Mouse (Mus musculus) adrenal gland, postnatal 14 days (tissue): ENCODE results near the gene Msrb2. TPM values are rescaled to one million over a fixed set of nuclear protein-coding genes. Genes with fewer than 3 reads are reported as not detected.

Experiments used
- DNase-seq: peaks from one replicate; pipeline ENCODE4 v3.0.0; 2021; ENCODE audit warnings: mixed read lengths
- total RNA-seq: library from RNA; stranded (reverse); gene quantifications from 2 replicates; pipeline ENCODE4 v1.2.3, GENCODE M21; 2021

Msrb2 gene
- total RNA-seq, 1 experiment from 2014 or later = 31.1 TPM

DNA sequence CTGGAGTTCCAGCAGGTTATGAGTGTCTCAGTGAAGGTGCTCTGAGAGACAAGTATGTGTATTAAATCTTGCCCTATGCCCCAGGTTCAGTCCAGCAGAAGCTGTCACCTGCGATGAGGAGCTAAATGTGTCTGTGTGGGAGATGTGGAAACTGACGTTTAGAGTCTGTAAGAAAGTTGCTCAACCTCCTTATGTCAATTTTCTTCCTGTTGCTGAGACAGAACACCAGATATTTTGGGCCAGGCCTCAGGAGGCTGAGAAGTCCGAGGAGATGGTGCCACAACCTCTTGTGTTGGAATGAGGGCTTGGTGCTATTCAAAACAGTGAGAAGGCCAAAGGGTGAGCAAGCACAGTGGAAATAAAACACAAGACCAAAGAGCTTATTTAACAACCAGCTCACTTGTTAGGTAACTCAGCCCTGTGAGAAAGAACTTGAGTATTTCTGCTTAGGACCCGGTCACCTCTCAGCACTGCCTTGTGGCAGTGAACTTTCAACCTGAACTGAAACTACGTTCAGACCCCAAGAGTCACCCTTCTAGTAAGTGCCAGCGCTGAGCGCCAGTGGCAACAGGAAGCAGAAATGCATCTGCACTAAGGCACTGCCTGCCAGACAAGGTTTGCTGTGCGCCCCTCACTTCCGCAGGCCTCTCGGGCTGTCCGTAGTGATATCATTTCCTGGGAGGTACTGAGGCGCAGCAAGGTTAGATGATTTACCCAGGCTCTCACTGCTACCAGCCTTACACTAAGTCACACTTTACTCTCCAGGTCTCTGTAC is 17.3 kb downstream of the Msrb2 start:
- DNase-seq = peak; percentile 19

DNA sequence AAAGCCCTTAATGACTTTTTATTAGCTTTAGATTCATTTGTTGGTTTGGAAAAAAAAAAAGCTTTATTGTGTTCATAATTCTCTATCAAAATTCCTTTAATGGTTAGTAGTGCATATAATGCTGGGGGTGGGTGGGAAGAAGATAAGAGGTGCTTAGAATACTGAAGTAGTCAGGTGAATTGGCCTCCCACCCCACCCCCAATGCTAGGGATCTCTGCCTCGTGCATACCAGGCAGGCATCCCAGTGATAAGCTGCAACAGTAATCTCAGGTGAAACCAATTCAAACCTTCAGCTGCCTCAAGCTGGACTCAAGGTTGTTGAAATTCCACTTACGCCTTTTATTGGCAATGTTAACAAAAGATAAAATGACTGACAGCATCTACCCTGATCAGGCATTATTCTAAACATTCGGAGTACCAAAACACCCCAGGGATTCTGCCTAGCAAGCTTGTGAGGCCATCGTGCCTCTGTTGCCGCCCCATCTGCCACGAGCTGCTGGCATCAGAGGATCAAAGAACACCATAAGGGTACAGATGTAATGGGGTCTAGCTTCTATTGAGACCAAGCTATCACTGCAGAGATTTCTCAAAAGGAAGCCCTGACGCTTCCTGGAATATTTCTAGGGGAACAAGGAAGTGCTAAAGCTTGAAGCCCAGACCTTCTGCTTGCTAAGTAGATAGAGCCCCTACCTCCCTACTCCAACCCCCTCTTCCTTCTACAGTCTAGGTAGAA is 19.3 kb downstream of the Msrb2 start:
- no peak for DNase-seq

DNA sequence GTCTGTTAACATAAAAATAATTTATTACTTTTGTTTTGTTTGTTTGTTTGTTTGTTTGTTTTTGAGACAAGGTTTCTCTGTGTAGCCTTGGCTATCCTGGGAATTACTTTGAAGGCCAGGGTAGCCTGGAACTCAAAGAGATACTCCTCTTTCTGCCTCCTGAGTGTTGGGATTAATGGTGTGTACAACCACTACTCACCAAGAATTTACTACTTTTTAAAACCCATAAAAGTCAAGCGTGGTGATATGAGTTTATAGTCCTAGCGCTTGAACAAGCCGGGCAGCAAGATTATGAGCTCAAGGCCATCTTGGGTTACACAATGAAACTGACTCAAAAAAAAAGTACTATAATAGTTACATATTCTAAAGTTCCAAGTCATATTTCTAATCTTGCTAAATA is 20.4 kb downstream of the Msrb2 start:
- no peak for DNase-seq

DNA sequence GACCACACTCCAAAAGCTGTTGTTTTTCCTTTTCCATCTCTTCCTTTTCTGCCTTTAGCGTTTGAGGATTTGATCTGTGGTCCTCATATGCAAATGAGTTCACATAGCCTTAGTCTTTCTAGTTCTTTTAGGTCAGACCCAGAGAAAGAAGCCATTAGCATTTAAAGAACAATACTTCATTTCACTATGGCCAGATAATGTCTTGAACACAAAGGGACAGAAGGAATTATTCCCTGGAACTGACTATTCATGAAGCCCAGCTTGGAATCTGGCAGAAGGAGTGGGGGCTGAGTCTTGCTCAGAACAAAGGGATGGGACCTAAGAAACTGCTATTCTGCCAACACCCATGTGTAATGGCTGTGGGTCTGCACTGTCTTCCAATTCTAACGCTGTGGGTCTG is 21.6 kb downstream of the Msrb2 start:
- no peak for DNase-seq

DNA sequence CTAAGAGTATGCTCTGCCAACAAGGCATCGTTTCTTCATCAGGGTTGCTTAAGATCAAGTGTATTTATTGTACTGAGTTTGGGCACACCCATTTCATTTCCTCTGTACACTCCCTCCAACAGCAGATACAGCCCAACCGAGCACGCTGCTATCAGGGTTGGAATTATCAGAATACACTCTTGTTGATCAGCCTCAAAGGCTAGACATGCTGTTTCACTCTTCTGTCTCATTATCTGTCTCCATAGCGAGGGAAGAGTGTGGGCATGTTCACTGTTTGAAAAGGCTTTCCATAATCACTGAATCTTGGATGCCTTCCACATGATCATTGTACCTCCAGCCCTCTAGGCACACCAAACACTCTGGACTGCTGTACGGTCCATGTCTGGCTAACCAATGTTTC is 34.2 kb downstream of the Msrb2 start:
- no peak for DNase-seq

DNA sequence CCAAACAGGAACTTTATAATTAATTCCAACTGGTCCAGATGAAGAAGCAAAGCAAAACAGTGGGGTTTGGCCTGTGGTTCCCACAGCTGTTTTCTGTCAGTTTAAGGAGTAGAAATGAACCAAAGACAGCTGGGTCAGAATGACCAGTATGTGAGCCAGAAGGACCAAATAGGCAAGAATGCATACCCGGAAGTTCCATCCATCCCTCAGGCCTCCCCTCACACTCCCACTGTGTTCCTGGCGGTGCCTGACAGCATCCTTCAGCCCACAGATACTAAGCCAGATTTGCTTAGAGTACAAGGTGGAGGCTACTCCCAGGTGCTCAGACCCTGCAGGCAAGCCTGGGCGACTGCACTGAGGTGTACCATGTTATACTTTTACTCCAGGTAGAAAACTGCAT is 35.3 kb downstream of the Msrb2 start:
- DNase-seq = no peak

DNA sequence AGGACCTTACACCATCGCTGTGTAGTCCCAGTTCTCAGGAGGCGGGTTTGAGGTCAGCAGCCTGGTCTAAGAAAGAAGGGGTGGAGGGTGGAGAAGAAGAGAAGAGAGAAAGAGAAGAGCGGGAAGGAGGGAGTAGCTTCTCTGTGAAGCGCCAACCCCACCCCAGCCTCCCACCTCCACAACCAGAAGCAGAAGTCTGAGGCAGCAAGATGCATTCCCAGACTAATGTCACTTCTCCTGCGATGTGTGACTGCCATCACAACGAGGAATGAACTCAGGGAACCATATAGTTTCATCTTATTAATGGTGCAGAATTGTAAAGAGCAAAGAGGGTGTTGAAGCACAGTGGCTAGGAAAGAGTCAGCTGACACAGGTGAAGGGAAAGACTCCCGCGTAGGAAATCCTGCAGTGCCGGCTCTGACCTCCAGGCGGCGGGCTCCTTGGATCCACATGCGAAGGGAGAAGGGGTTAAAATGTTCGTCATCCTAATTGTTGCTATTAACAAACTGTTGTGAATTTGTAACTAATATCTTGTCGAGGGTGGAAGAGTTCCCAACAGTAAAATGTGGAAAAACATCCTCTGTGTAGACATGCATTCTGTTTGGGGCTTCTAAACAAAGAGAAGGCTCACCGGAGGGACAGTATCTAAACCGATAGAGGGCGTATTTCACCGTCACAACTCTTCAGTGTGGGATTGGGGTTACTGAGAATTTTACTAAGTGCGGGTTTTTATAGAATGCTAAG is 43.2 kb downstream of the Msrb2 start:
- DNase-seq = peak; percentile 67

DNA sequence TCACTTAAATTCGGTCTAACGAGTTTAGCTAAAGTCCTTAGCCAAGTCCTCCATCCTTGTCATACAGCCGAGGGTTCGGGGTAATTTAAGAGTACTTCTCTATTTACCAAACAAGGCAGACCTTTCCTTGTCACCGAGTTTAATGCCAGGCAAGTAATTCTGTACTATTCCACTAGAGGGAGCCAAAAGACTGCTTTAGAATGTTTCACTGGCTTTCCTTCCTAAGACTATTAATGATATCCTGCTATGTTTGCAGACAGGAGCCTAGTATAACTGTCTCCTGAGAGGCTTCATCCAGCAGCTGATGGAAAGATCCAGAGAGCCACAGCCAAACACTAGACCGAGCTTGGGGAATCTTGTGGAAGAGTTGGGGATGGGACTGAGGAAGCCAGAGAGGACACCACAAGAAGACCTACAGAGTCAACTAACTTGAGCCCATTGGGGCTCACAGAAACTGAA is 43.9 kb downstream of the Msrb2 start:
- peak; percentile 35 for DNase-seq

DNA sequence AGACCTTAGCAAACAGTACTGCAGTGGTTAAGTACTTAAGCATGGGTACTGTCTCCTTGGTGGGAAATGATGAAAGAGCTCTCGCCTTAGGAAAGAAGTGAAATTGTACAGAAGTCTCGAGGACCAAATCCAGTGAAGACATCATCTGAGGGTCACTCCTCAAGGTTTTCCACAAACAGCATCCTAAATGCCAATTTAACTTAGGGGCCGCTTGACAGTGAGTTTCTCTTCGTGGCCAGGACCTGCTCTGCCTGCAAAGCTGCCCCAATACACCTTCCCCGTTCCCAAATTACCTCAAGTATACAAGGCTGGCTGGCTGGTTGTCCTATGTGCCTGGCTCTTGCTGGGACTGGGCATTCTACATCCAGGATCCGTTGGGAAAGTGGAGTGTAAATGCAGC is 44.8 kb downstream of the Msrb2 start:
- no peak for DNase-seq

DNA sequence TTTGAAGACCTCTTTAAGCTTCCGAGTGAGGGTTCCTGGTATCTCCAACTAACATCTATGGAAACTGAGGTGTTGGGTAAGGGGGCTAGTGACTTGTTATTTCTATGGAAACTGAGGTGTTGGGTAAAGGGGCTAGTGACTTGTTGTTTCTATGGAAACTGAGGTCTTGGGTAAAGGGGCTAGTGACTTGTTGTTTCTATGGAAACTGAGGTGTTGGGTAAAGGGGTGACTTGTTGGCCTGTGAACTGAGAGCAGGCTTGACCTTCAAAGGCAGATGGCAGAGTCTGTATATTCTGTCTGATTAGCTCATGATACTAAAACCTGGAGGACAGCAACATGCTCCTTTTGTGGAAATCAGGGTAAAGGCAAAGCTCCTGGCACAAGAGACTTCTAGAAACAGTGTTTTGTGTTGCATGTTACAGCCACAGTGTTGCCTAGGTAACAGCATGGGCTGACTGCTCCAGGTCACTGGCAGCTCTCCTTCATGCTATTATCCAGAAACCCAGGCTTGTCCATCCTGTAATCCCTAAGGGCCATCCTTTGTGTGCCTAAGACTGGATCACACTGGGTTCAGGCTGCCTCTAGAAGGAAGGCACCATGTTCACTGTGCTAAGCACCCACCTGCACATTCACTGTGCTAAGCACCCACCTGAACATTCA is 48.6 kb downstream of the Msrb2 start:
- DNase-seq = no peak

DNA sequence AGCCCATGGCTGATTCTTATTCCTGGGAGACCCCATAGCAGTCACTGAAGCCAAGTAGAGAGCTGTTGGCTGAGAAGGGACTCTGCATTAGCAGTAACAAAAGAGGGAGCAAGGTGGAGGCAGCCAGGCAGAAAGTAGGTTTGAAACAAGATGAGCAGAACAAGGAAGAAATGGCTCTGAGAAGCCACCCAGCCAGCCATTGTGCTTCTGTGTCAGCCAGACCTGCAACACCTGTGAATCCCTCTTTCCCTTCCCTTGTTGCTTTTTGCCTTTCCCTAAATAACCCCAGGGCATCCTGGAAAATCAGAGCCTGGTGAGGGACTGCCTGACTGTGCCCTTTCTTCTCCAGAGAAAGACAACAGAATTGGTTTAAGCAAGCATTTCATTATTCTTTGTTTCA is 51.0 kb downstream of the Msrb2 start:
- no peak for DNase-seq

DNA sequence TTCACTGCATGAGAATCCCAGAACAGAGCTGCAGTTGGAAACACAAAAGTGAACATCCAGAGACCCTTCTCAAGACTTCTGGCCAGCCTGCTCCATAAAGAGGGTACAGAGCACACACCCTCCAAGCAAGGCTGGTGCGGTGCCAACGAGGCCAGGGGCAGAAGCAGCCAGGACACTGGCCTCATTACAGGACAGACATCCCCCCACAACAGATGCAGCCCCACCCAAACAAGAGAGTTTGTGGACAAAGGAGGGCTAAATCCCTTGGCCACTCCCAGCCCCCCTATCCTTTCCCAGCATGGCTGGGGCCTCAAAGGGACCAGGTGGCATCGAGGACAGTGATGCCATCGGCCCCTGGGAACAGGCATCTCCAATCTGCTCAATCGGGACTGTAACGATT is 51.8 kb downstream of the Msrb2 start:
- DNase-seq = no peak

DNA sequence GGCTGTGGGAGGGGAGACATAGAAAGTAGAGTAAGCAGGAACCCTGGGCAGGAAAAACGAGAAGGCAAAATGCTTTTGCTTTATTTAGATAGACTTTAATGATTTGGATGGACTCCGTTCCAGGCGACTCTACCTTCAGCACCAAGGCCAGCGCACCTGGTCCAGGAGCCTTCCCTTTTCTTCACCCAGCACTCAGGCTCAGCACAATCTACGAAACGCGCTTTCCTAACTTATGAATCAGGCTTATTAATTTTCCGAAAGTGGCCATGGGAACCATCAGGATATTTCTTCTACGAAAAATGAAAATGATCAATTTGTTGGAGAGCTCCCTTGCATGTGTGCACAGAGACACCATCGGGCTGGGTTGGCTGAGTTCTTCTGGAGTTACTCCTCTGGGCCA is 57.8 kb downstream of the Msrb2 start:
- peak; percentile 75 for DNase-seq

DNA sequence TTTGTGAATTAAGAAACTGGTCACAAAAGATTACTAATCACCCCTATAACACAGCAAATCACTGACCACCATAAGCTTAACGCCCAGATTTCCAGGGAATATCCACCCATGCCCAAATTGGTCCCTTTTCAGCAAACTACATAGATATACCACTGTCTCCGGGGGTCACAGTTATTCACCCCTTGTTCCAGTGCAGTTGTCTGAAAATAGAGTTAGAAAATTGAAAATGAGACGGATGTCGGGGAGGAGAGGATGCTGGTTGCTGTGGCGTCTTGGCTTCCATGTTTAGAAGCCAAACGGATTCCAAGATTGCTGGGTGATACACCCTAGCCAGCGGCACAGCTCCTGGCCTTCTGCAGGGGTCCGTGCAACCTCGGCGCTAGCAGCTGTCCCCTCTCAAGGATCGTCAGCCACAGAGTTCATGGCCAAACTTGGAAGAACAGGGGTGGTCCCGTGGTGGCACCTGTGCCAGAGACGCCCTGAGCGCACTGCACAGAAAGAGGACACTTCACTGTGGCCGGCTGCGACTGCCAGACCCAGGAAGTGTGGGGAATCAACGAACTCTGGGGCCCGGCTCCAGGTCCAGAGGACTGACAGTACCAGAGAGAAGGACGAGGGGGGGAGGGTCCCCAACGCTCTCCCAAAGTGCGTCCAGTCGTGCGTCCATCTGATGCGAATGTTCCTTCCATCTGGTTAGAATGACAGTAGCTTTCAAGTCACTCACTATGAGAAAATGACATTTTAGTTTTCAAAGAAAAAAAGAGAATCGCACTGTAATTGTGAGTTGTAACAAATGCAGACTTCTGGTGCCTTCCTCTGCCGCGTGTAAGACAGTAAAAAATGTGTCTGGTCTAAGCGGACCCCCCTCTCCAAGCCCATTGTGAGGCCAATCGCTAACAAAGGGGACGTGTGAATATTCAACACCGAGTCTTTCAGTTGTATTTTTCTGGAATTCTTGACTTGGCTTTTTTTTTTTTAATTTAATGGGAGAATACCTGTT is 58.8 kb downstream of the Msrb2 start:
- DNase-seq = no peak

DNA sequence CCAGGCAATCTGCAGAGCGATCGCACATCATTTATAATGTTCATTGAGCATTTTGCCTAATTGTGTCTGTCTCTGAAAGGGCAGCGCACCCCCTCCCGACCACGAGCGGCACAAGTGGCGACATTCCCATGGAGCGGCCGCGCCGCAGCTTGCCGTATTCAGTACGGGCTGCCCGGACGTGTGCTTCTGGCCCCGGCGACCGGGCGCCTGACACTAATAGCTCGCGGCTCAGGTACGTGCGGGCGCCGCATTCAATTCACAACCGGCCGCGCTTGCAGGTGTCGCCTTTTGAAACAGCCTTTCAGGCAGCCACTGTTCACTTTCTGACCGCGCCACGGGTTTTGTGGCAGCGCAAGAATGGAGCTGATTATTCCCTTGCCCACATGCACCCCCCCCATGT is 59.5 kb downstream of the Msrb2 start:
- DNase-seq = no peak

DNA sequence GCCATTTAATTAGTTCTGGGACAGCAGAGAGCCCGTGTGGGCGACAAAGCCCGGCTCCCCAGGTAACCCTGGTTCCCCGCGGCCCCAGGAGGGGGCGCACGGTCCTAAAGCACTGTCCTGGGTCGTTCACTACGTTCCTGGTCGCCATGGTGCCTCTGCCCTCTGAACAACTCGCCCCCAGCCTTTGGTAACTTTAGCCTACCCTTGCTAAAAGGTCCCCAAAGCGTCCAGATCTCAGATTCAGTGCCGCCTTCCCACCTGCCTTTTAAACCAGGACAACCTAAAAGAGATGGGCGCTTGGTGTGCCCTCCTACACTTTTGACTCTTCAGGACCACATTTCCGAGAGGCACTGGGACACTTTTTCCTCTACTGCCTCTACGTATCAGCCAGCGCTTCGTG is 59.9 kb downstream of the Msrb2 start:
- DNase-seq = no peak

DNA sequence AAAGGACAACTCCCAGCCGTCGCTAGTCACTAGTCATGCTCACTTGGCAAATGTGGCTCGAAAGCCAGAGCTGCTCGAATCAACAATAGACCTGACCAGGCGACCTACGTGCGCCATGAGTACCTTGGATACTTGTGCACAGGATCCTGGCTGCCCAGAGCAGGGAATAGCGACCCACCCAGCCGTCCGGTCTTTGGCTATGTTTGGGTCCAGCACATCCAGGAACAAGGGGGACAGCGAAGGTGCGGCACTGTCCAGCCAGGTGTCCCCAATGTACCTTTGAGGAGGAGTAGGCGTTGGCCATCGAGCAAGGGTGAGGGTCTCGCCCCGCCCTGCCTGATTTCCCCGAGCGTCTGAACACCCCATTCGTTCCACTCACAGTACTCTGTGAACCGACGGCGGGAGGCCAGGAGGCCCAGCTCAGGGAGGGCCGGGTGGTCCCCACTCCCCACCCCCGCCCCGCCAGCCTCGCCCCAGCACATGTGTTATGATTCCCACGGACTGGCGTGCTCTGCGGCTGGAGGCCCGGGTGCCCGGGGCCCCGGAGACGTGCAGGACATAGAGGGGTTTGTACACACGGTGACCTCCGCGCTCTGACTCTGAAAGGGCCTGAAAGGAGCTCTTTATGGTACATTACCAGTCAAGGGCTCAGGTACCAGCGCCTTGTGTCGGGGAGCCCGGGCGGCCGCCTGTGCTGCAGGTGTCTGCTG is 60.5 kb downstream of the Msrb2 start:
- no peak for DNase-seq

DNA sequence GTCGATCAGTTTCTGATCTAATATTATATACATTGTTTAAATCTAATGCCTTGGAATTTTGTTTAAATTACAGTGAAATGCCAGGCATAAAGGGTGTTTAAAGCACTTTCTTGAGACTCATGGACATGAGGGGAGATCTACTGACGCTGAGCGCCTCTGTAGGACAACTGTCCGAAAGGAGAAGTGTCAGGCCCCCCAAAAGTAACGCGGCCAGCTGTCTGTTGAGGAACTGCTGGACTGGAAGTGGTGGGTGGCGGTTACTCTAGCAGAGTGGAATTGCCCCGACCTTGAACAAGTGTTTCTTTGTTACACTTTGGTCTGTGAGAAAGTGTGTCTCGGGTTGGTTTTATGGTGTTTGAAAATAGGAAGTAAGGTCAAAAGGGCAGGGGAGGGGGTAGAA is 73.1 kb downstream of the Msrb2 start:
- DNase-seq = no peak
